Mouse (Mus musculus) neural tube, embryonic 14.5 days (tissue): ENCODE measurements at regions not wholly inside any gene's neighbourhood (a gene's known extent, or its start where the extent isn't known, plus 50 kb on each side); places are given as distances from the start of the nearest gene placed in this dataset.

Source experiments
- ATAC-seq: fragments of 200-750 bp; cut with Nextera tagmentation; 2 replicates; pipeline ENCODE4 v1.8.0; 2017; ENCODE audit warnings: low read depth, mild to moderate bottlenecking, moderate TSS enrichment, moderate library complexity
- H3K27ac ChIP-seq: fragments of 300-500 bp; sonication (generic); 2 replicates; pipeline ENCODE4 v1.5.1; 2014; ENCODE audit warnings: low read depth, mild to moderate bottlenecking, control low read depth, low read length, moderate library complexity, mixed read lengths
- H3K27me3 ChIP-seq: fragments of 300-500 bp; sonication (generic); 2 replicates; pipeline ENCODE4 v1.6.1; 2014; ENCODE audit warnings: low read length; ENCODE audit not compliant: control insufficient read depth, insufficient read depth
- H3K36me3 ChIP-seq: fragments of 300-500 bp; sonication (generic); 2 replicates; pipeline ENCODE4 v1.6.1; 2014; ENCODE audit warnings: low read length, mixed read lengths; ENCODE audit not compliant: control insufficient read depth, insufficient read depth
- H3K4me1 ChIP-seq: fragments of 300-500 bp; sonication (generic); 2 replicates; pipeline ENCODE4 v1.6.1; 2014; ENCODE audit warnings: low read length; ENCODE audit not compliant: control insufficient read depth, insufficient read depth
- H3K4me2 ChIP-seq: fragments of 300-500 bp; sonication (generic); 2 replicates; pipeline ENCODE4 v1.6.1; 2014; ENCODE audit warnings: mild to moderate bottlenecking, low read depth, low read length, control low read depth
- H3K4me3 ChIP-seq: fragments of 300-500 bp; sonication (generic); 2 replicates; pipeline ENCODE4 v1.5.1; 2014; ENCODE audit warnings: low read depth, low read length, control low read depth, mixed read lengths
- H3K9ac ChIP-seq: fragments of 300-500 bp; sonication (generic); replicated peaks from 2 replicates; pipeline ENCODE4 v1.6.1; 2014; ENCODE audit warnings: low read depth, mild to moderate bottlenecking, control low read depth, low read length, mixed read lengths
- H3K9me3 ChIP-seq: fragments of 300-500 bp; sonication (generic); 2 replicates; pipeline ENCODE4 v1.6.1; 2016; ENCODE audit warnings: low read length; ENCODE audit not compliant: control insufficient read depth
- WGBS: fragments of 180-500 bp; shearing (Covaris S2); extraction: QIAGEN DNeasy Blood & Tissue Kit; methylation state at CpG from one replicate; pipeline ENCODE4 v1.1.7; 2014; 5-methylcytosine and 5-hydroxymethylcytosine counted together

- Histone ChIP-seq H3K4me3 (no peak overlapping the region), H3K9me3 (no peaks in the 10 kb centered on the region), H3K4me2 (no peak overlapping the region), H3K4me1 (no peaks in the 10 kb centered on the region), H3K9ac (no peak overlapping the region), H3K27me3 (no peaks in the 10 kb centered on the region), H3K36me3 (no peaks in the 10 kb centered on the region), H3K27ac (no peak overlapping the region)
- 66% methylated on average over 1 of the region's 1 CpGs for WGBS
- ATAC-seq = no peak
These were observed 139.7 kb upstream of the Chrm2 start for GRCm38 (mm10) chr6:36248219-36248618.

GRCm38 (mm10) chr6:36249047-36249446 is 138.8 kb upstream of the Chrm2 start:
- no peaks in the 10 kb centered on the region for H3K9me3 ChIP-seq
- WGBS = 26% methylated on average over 4 of the region's 4 CpGs
- no peak overlapping the region for H3K9ac ChIP-seq
- no peak overlapping the region for H3K4me2 ChIP-seq
- no peak for ATAC-seq
- no peaks in the 10 kb centered on the region for H3K27me3 ChIP-seq
- no peak overlapping the region for H3K27ac ChIP-seq
- H3K36me3 ChIP-seq = no peaks in the 10 kb centered on the region
- H3K4me1 ChIP-seq = no peaks in the 10 kb centered on the region
- H3K4me3 ChIP-seq = no peak overlapping the region

DNA sequence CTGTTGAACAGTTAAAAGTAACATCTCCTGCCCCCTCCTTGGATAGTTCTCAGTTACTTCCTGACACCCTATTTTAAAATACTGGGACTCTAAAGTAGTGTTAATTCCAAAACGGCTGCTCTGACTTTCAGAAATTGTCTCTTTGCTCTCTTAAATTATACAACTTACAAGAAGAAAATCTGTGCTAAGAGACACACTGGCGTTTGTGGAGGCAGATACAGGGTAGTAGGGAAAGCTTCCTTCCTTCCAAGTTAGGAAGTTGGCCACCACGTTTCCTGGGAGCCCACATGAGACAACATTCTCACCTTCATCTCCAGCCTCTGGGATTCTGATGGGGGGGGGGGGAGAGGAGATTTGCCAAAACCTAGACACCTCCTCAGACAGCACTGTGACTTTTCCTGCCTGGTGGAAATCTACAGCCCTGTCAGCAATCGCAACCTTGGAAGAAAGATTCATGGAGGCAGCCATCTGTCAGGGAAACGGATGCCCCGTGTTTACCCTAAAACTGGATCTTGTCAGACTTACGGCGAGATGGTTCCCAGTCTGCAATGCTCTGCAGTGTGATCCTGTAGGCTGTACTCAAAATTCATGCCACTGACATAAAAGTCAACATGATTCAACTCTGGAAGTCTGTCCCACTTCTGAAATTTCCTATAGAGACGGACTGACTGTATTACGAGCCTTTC is 121.0 kb upstream of the Chrm2 start:
- H3K4me3 ChIP-seq = no peak overlapping the region
- no peak overlapping the region for H3K27ac ChIP-seq
- H3K9ac ChIP-seq = no peak overlapping the region
- 84% methylated on average over 10 of the region's 10 CpGs for WGBS
- no peak for ATAC-seq
- H3K4me1 ChIP-seq = no peaks in the 10 kb centered on the region
- no peaks in the 10 kb centered on the region for H3K27me3 ChIP-seq
- H3K9me3 ChIP-seq = no peaks in the 10 kb centered on the region
- H3K36me3 ChIP-seq = no peaks in the 10 kb centered on the region
- no peak overlapping the region for H3K4me2 ChIP-seq

DNA sequence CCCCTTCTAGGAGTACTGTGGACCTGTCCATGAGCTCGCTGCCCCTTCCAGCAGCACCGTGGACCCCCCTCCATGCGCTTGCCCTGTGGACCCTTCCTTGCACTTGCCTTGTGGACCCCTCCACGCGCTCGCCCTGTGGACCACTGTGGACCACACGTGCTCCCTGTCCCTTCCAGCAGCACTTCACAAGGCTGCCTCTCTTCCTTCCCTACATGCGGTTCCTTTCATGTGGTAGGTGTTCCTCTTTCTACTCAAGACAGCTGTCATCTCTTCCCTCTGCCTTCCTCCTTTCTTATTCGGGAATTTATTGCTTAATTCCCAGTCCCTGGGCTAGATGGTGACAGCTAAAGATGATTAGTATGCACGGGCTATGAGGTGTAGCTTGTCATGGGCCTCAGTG is 101.2 kb upstream of the Chrm2 start:
- Histone ChIP-seq H3K27me3 (no peaks in the 10 kb centered on the region), H3K4me2 (no peak overlapping the region), H3K4me3 (no peak overlapping the region), H3K36me3 (no peaks in the 10 kb centered on the region), H3K9me3 (no peaks in the 10 kb centered on the region), H3K9ac (no peak overlapping the region), H3K27ac (no peak overlapping the region), H3K4me1 (no peaks in the 10 kb centered on the region)
- no peak for ATAC-seq
- WGBS = 76% methylated on average over 10 of the region's 10 CpGs

DNA sequence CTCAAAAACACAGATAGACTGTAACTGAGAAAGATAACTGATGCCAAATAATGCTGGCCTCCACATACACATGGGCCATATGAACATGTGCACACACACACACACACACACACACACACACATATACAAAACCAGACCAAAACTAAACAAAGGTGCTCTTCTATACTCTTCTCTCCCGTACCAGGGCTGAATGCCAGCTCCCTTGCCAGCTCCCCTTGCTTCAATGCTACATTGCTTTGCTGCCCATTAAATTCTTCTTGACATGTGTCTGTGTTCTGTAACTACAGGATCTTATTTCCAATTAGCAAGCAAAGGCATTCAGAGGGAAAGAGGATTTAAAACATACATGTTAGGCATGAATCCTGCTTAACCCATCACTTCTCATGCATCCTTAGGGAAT is 74.3 kb upstream of the Chrm2 start:
- Histone ChIP-seq H3K9me3 (no peaks in the 10 kb centered on the region), H3K9ac (no peak overlapping the region), H3K4me1 (no peaks in the 10 kb centered on the region), H3K27ac (no peak overlapping the region), H3K4me3 (no peak overlapping the region), H3K4me2 (no peak overlapping the region), H3K36me3 (no peaks in the 10 kb centered on the region), H3K27me3 (no peaks in the 10 kb centered on the region)
- no peak for ATAC-seq
- WGBS = 40% methylated on average over 1 of the region's 1 CpGs
